Mouse (Mus musculus) gastrocnemius, postnatal 14 days (tissue): ENCODE data around the gene Wdr91. TPM values are rescaled to one million over a fixed set of nuclear protein-coding genes. Genes with fewer than 3 reads are reported as not detected.

Experiments used
- DNase-seq: peaks from one replicate; pipeline ENCODE4 v3.0.0; 2021; ENCODE audit warnings: mixed read lengths
- intact Hi-C: fragments of 180-260 bp; cut with DNase I; formaldehyde crosslinking; loops from one replicate; pipeline ENCODE4 v1.15.1; 2025; ENCODE audit warnings: low total_unique reads
- total RNA-seq, 2 experiments: library from RNA; stranded (reverse); gene quantifications; 2 replicates each; pipeline ENCODE4 v1.2.3; 2021

Wdr91 gene
- total RNA-seq, 2 experiments from 2014 or later: 9.3 to 9.7 TPM

DNA sequence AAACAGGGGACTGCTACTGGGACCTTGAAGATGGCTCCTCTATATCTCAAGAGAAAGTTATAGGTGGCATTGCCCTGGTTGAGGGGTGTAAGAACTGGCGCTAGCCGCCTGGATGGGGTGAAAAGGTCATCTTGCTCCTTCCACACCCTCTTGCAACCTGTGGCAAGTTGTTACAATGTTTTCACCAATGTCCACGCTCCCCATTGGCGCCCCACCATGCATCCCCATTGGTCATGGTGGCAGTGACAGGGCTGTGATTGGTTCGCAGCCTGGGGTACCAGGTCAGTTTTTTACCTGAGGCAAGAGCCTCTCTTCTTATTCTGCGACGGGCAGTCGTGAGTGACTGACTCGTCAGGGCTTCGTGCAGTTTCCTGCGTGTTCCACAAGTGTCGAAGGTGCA lies 10.0 kb upstream of the Wdr91 start:
- intact Hi-C loops: no loop called here
- no peak for DNase-seq

DNA sequence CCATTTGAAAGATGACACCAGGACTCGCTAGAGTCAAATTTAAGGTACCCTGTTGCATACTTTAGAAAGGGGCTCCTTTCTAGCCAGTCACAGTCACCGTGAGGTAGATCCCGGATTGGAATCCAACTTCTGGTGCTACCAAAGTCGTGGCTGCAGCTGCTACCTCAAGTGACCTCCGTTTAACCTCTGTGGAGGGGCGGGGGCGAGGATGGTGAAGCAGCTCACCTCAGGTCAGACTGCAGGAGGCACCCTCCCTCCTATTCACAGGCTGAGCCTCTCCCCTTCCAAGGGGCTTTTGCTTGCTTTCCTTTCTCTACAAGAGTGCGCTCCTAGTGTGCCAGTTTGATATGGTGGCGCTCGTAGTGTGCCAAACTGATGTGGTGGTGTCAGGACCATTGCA lies 9.3 kb upstream of the Wdr91 start, which contains the start of gene Stra8:
Gene Stra8, plus strand, starts transcription at position 208 of the 400 bp plus-strand sequence.
- intact Hi-C loops: no loop called here
- DNase-seq: no peak

DNA sequence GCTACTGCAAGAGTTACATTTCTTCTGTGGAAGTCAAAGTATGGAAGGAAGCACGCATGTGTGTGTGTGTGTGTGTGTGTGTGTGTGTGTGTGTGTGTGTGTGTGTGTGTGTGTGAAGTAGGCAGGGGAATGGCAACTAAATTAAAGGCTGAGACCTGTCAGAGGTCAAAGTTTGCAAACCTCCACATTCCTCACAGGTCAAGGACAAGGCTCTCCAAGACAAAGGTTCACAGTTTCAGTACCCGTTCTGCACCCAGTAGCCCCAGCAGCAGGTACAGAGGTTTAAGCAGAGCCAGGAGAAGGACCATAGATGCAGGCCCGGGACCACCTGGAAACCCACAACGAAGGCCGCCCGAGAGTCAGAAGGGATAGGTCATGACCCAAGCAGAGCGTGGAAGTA lies 8.5 kb upstream of the Wdr91 start:
- no peak for DNase-seq
- intact Hi-C loops: no loop called here

DNA sequence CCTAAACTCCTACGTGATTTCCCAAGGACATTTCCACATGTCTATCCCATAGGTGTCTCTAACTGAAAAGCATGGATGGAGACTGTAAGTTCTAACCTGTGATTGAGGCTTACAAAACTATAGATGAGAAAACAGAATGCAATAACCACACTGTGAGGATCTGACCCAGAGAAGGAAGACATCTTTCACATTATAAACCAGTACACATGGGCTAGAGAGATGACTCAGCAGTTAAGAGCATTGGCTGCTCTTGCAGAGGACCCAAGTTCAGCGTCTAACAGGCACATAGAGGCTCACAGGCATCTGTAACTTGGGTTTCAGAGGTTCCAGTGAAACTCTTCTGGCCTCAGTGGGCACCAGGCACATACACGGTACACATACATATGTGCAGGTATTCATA lies 3.8 kb upstream of the Wdr91 start:
- intact Hi-C loops: no loop called here
- no peak for DNase-seq

DNA sequence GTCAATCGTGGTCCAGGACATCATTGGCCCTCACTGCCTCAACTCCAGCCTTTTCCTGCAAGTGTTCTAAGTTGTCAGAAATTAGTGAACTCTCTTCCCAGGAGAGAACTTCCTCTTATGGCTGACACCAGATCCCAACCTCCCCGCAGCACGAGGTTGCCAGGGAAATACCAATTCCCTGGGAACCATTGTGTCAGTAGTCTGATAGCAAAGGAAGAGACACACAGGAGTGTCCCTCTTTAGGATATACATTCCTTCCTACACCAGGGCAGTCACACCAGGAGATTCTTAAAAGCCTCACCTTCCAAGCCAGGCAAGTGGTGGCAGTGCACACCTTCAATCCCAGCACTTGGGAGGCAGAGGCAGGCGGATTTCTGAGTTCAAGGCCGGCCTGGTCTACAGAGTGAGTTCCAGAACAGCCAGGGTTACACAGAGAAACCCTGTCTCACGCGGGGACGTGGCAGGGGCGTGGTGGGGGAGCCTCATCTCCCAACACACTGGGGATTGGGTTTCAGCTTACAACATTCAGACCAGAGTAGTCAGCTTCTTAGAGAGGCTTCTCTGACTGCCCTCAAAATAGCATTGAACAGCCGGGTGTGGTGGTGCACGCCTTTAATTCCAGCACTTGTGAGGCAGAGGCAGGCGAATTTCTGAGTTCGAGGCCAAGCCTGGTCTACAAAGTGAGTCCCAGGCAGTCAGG lies 2.8 kb upstream of the Wdr91 start:
- no peak for DNase-seq
- intact Hi-C loops: no loop called here

DNA sequence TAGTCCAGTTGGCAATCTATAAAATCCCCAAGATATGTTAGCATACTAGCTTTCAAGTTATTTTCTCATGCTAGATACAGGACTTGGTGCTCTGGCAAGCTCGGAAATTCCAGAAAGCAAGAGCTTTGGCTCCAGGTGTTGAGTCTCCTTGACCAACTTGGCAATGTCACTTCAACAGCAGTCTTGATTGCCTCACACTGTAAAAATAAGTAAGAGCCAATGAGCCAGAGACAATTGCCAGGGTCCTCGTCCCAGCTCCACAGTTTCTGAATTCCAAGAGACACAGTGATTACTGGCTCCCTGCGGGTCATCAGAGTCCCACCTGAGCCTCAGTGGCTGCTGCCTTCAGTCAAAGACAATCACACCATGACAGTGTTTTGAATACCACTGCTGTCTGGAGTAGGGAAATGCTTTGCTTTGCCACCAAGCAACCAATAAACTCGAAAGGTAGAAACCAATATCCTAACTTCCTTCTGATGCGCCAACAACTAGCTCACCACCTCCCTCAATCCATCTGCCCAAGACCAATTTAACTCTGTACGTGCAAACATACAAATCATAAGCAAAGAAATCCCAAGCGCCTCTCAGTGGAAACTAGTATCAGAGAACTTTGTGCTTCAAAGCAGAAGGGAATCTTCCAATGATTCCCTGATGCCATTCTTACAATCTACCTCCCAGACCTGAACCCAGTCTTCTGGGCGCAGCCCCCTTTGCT lies 888 bp downstream of the Wdr91 start:
- DNase-seq: no peak
- intact Hi-C loops: no loop called here

DNA sequence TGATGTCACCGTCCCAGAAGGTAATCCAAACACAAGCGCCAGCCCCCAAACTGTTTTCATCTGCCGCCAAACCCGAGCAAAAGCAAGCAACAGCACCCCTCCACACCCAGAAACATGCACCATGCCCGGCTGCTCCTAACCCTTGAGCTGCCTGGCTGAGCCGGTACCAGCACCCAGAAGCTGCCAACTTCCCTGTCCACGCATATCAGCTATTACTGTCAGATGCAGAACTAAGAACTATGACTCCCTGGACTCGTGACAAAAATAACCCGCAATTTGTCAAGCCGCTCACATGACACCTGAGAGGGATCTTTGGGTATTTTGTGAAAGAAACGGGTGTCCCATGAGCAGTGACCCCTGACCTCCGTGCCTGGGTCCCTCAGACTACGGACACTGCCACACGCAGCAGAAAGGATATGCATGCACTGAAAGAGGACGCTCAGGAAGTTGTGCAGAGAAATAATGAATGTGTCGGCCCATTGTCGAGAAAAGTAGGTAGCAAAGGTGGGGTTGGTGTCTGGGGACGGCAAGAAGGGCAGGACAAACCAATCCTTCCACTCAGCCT lies 2.9 kb downstream of the Wdr91 start:
- no peak for DNase-seq
- intact Hi-C loops: no loop called here

DNA sequence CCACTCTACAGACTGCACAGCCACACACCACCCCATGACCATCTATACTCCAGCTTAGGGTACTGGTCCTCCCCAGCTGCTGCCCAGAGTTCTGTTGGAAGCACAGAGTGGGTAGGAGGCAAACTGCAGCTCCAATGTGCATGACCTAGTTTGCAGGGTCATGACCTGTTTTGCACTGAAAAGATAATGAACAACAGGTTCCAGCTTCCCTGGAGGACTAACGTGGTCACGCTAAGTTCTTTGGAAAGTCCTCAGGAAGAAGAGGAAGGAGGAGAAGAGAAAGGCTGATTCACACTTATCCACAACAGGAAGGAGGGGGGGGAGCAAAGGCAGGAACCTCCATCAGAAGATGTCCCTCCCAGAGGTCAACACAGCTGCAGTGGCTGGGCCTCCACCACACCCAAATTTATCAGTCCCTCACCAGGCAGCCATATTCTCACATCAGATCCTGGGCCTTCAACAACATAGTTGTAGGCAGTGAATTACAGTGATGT lies 3.5 kb downstream of the Wdr91 start:
- DNase-seq: no peak
- intact Hi-C loops: no loop called here

DNA sequence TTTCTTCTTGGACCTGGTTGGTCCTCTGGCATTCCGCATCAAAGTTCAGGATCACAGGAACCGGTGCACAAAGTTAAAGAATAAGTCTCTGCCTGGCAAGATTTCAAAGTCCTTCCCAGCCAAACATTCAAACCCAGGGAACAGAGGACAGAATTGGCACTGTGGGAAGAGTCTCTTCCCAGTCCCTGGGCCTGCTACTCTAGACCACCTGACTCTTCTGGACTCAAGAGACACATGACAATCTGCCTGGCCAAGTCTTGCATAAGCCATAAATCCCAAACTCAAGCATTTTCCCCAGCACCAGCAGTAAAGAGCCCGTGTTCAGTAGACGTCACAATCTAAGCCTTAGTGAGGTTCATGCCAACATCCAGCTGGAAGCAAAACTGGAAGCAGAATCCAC lies 4.0 kb downstream of the Wdr91 start:
- intact Hi-C loops: no loop called here
- DNase-seq: no peak

DNA sequence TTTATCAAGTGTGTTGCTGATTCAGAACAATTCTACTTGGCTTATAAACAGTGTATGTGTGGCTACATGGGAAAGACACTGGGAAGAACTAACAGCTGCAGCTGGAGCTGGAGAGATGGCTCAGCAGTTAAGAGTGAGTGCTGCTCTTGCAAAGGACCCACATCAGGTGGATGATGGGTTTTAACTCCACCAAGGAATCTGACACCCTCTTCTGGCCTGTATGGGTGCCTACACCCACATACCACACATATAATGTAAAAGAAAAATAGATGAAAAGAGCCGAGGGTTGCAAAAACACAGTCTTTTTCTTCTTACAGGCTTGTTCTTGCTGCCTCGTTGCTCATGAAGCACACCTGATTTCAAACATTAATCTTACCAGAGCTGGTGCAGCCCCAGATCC lies 4.6 kb downstream of the Wdr91 start:
- DNase-seq: no peak
- intact Hi-C loops: no loop called here

DNA sequence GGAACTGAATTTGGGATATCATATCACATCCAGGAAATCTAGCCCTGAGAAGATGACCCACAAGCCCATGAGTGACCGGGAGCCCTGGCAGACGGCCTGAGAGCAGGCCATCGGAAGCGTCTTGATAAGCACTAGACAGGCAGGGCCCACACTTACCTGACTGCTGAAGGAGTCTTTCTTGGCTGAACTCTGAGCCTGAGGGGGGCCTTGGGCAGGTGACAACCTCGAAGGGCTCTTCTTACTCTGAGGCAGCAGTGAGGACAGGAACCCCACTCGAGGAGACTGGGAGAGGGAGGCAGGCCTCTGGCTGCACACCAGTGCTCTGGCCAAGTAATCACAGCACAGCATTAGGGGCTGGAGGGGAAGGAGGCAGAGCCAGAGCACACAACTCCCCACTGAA lies 6.3 kb downstream of the Wdr91 start:
- DNase-seq: no peak
- intact Hi-C loops: no loop called here

DNA sequence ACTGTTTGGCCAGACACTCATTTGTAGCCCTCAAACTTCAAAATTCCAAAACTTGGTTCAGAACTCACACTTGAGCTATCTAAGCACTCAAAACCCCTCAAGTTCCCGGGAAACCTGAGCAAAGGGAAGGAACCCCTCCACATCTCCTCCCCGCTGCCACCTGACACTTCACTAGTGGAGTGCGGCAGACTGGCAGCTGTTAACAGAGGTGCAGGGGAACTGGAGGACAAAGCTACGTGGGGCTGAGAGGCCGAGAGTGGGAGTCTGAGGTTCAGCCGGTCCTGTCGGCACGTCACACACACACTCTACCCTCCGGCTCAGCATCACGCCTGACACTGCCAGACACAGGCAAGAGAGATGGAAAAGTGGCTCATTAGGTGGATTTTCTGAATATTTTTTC lies 6.8 kb downstream of the Wdr91 start:
- intact Hi-C loops: no loop called here
- no peak for DNase-seq

DNA sequence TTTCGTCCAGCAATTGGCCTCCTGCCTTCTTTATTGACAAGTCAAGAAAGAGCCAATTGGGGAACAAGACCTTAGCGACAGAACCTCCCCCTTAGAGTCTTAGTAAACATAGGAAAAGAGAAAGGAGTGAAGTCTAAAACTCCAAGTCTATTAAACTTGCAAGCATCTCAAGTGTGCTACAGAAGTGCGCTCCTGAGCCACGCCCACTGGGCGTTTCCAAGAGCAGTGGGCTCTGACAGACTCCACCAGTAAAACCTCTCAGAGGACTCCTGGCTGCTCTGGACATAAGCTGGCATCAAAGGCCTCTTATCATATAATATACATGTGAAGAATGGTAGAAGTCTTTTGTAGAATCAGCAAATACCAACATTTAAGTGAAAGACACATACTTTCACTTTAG lies 7.2 kb downstream of the Wdr91 start:
- intact Hi-C loops: no loop called here
- no peak for DNase-seq

DNA sequence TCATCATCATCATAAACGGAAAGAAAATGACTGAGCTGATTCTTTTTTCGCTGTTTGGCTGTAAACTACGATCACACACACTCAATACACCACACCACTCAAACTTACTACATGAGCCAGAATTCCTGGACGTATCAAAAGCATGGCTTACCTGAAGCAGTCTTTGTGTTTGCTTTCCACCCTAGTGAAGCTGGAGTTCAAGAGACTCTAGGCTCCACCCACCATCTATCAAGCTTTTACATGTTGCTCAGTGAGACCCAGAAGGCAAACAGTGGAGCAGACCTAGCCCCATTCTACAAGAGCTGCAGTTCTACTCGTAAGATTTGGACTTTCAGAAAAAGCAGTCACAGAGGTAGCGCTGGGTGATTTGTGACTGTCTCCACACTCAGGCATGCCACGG lies 8.1 kb downstream of the Wdr91 start:
- intact Hi-C loops: no loop called here
- no peak for DNase-seq

DNA sequence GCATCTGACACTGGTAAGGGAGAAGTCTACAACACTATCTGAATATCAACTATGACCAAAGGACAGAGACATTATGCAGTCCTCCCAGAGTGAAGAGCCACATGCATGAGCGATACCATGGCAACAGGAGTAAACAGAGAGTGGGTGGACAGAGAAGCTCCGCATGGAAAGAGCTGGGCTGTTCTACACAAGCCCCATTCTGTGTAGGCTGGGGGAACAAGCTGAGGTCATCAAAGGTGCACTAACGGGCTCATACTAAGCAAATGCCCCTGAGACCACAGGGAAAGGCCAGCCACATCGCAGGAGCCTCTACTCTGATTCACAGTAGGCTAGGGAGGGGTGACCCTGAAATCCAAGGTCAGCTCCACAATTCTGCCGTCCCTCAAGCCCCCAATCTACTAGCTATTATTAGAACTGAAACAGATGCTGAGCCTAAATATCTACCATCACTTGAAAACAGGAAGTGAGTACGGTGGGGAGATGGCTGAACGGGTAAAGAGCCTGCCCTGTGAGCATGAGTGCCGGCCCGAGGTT lies 8.7 kb downstream of the Wdr91 start:
- intact Hi-C loops: no loop called here
- no peak for DNase-seq

DNA sequence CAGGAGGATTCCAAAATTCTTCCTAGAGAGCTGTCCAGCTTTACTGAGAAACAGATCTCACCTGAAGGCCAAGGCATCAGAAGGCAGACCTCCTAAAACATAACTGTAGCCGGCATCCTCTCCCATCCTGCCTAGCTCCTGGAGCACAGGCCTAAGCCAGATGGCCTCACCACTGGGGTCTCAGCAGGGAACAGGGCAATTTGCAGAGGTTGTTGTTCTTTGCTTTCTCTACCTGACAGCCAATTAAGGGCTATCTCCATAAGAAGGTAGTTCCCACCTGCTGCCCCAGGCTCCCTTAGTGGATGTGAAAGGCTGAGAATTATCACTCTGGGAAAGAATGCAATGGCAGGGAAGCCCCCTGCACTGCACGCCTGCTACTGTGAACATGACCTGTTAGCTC lies 9.7 kb downstream of the Wdr91 start:
- intact Hi-C loops: no loop called here
- no peak for DNase-seq

DNA sequence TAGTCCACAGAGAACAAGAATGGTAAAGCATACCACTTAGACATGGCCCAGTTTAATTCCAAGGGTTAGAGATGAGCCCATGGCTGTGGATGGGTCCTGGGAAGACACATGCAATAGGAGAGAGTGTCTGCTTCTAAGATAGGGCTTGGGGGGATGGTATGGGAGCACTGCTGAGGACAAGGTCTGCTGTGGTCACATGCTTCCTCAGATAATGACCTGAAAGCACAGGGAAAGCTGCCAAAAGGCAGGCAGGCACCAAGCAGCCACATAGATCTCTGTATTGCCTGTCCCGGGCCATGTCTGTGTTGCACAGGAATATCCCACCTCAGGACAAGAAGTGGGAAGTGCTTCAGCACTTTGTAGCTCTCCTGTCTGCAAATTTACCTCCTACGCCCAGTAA lies 11.5 kb downstream of the Wdr91 start:
- no peak for DNase-seq
- intact Hi-C loops: no loop called here

DNA sequence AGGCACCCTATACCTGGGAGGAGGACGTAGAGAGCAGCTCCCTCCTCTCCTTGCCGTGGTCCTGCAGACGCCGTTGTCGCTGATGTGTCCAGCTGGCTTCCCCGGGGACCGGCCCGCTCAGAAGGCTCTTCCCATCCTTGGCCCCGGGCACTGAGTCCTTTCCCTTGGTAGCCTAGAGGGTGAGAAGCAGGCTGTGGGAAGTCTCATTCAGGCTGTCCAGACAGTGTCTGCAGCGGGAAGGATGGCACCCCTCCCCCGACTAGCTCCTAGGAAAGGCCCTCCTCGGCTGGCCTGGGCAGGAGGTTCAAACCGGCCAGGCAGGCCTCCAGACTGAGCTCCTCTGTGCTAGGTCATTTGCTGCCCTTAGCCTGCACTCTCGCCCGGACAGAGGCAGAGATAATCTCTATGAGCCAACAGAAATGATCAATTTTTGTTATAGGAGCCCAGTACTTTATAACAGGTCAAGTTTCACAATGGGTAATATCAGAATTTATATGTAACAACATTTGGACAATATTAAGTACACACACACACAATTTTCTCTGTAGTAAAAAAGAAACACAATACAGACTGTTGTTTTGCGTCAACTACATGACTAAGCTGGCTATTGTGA lies 14.4 kb downstream of the Wdr91 start:
- no peak for DNase-seq
- intact Hi-C loops: no loop called here

DNA sequence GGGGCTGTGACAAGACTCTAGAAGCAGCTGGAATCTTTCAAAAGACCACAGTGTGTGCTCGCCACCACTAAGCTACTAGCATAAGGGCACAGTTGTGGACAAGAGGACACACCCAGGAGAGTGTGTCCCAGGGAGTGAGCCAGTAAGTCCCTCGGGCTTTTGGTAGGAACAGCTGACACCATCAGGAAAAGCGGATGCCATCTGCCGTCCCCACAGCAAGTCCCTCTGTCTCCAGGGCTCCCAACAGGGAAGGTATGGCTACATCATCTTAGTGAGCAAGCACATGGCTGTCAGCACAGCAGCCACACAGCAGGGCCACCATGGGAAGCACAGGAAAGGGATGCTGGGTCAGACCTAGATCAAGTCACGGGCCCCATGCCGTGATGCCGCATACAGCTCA lies 15.1 kb downstream of the Wdr91 start:
- DNase-seq: no peak
- intact Hi-C loops: no loop called here

DNA sequence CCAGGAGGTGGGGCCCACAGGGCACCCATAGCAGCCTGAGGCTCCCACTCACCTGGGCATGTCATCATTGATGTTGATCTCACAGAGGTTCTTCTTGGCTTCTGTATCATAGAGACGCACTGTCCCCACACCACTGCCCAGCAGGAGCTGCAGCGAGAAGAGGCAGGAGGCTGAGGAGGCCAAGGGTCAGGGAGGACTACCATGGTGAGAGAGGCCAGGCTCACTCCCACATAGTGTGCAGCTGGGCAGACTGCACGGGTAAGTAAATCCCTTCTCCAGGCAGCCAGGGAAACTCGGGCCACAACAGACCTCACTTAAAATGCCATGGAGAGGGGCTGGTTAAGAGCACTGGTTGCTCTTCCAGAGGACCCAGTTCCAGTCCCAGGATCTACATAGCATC lies 21.5 kb downstream of the Wdr91 start:
- intact Hi-C loops: loop anchor here (10.0 kb wide), 1 partner anchor 114 kb away; no protein-coding TSS in a partner anchor
- DNase-seq: no peak
